Mouse (Mus musculus) liver, postnatal 0 days (tissue): ENCODE measurements around the gene Hoxc4.

ENCODE experiments used
- CTCF ChIP-seq: sonication (generic); IDR thresholded peaks from 2 replicates; pipeline ENCODE4 v1.5.1; 2016; ENCODE audit warnings: antibody characterized with exemption, low read depth
- EP300 ChIP-seq: IDR thresholded peaks from 2 replicates; pipeline ENCODE4 v1.6.1; 2016; ENCODE audit warnings: antibody characterized with exemption, low read depth, mild to moderate bottlenecking

- TF ChIP-seq CTCF (no peak), EP300 (no peak)
These were observed 17.4 kb upstream of the Hoxc4 start for GRCm38 (mm10) chr15:103001370-103001769.
